Mouse (Mus musculus) cortical plate, adult 2 months (tissue): Measurements from ENCODE around the gene Gga2.

ENCODE experiments used
- CTCF ChIP-seq: fragments of 200-500 bp; IDR thresholded peaks from 2 replicates; pipeline ENCODE4 v1.5.1; 2011; ENCODE audit warnings: mild to moderate bottlenecking, control low read depth, low read length; ENCODE audit not compliant: insufficient read depth; ENCODE audit errors: extremely low read depth
- POLR2A ChIP-seq: fragments of 200-500 bp; IDR thresholded peaks from 2 replicates; pipeline ENCODE4 v1.6.1; 2011; ENCODE audit warnings: mild to moderate bottlenecking, low read length, control low read depth; ENCODE audit not compliant: insufficient read depth; ENCODE audit errors: extremely low read depth

DNA sequence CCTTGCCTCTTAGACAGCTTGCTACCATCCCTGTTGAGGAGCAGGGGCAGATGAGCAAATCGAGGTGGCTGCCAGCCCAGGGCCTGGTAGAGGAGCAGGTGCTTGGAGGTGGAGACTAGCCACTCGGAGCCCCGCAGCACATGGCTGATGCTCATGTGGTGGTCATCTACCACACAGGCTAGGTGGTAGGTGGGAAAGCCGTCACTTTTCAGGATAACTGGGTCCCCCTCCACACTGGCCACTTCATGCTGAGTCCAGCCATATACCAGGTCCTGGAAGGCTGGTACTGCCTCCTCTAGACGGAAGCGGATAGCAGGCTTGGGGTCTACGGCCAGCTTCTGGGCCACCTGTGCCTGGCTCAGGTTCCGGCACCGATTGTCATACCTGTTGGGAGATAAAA is 27.2 kb upstream of the Gga2 start:
- TF ChIP-seq CTCF (no peak), POLR2A (no peak)
